Mouse (Mus musculus) limb, embryonic 11.5 days (tissue): ENCODE data around the gene Prrxl1. TPM values are rescaled to one million over a fixed set of nuclear protein-coding genes. Genes with fewer than 3 reads are reported as not detected.

ENCODE experiments used
- ATAC-seq: fragments of 200-750 bp; cut with Nextera tagmentation; 2 replicates; pipeline ENCODE4 v1.8.0; 2017; ENCODE audit warnings: low read depth; ENCODE audit not compliant: insufficient number of reproducible peaks, low FRiP score, low TSS enrichment
- DNase-seq: peaks from one replicate; pipeline ENCODE4 v3.0.0-alpha.2; 2015; ENCODE audit warnings: low spot score
- H3K27ac ChIP-seq: fragments of 300-500 bp; sonication (generic); replicated peaks from 2 replicates; pipeline ENCODE4 v1.5.1; 2014; ENCODE audit warnings: low read depth, mild to moderate bottlenecking, low read length
- H3K27me3 ChIP-seq: fragments of 300-500 bp; sonication (generic); 2 replicates; pipeline ENCODE4 v1.6.1; 2014; ENCODE audit warnings: mild to moderate bottlenecking, low read length, mixed read lengths; ENCODE audit not compliant: control insufficient read depth, insufficient read depth
- H3K36me3 ChIP-seq: fragments of 300-500 bp; sonication (generic); 2 replicates; pipeline ENCODE4 v1.6.1; 2014; ENCODE audit warnings: mild to moderate bottlenecking, low read length, moderate library complexity, mixed read lengths; ENCODE audit not compliant: control insufficient read depth, insufficient read depth
- H3K4me1 ChIP-seq: fragments of 300-500 bp; sonication (generic); 2 replicates; pipeline ENCODE4 v1.6.1; 2014; ENCODE audit warnings: low read length, mixed read lengths; ENCODE audit not compliant: control insufficient read depth, insufficient read depth
- H3K4me2 ChIP-seq: fragments of 300-500 bp; sonication (generic); 2 replicates; pipeline ENCODE4 v1.6.1; 2014; ENCODE audit warnings: low read depth, mild to moderate bottlenecking, moderate library complexity; ENCODE audit not compliant: severe bottlenecking
- H3K4me3 ChIP-seq: fragments of 300-500 bp; sonication (generic); 2 replicates; pipeline ENCODE4 v1.5.1; 2014; ENCODE audit warnings: low read depth, low read length
- H3K9ac ChIP-seq: fragments of 300-500 bp; sonication (generic); 2 replicates; pipeline ENCODE4 v1.6.1; 2014; ENCODE audit warnings: mild to moderate bottlenecking, low read length
- H3K9me3 ChIP-seq: fragments of 300-500 bp; sonication (generic); 2 replicates; pipeline ENCODE4 v1.6.1; 2016; ENCODE audit warnings: low read length; ENCODE audit not compliant: control insufficient read depth
- WGBS: fragments of 180-500 bp; shearing (Covaris S2); extraction: QIAGEN DNeasy Blood & Tissue Kit; methylation state at CpG from one replicate; pipeline ENCODE4 v1.1.7; 2014; 5-methylcytosine and 5-hydroxymethylcytosine counted together
- polyA plus RNA-seq: library from polyadenylated mRNA; unstranded; fragments of >200 nt; fragmentation: Nextera tagmentation; extraction: Ambion mirVana; gene quantifications from 2 replicates; pipeline ENCODE4 v1.2.1, GENCODE M21; 2014

Gene Prrxl1
- polyA plus RNA-seq = 0.16 TPM in 1 of 2 replicates, not detected in the other

GRCm38 (mm10) chr14:32599290-32600041 lies at the start of gene Prrxl1:
TSS of gene Prrxl1 (plus strand) at chr14:32599407.
- H3K27ac ChIP-seq = no peak within 1 kb of the TSS
- no peaks in the 10 kb centered on the region for H3K9me3 ChIP-seq
- DNase-seq = peak; percentile 37
- ATAC-seq = no peak
- peaks cover 77% of the 10 kb centered on the region for H3K27me3 ChIP-seq
- H3K4me2 ChIP-seq = peak within 1 kb of the TSS; percentile 29
- WGBS = under 1% methylated on average over 53 of the region's 53 CpGs
- H3K9ac ChIP-seq = no peak within 1 kb of the TSS
- peak within 1 kb of the TSS; percentile 7; the same call in 1 of the 2 replicates for H3K4me3 ChIP-seq
- H3K4me1 ChIP-seq = peaks cover 3% of the 10 kb centered on the region; the same call in 1 of the 2 replicates
- no peaks in the 10 kb centered on the region for H3K36me3 ChIP-seq

- H3K4me3 ChIP-seq = no peak overlapping the region
- H3K9me3 ChIP-seq = no peaks in the 10 kb centered on the region
- WGBS = 82% methylated on average over 5 of the region's 5 CpGs
- ATAC-seq (no peak), DNase-seq (no peak)
- no peaks in the 10 kb centered on the region for H3K27me3 ChIP-seq
- H3K4me2 ChIP-seq = no peak overlapping the region
- H3K27ac ChIP-seq = no peak overlapping the region
- H3K36me3 ChIP-seq = no peaks in the 10 kb centered on the region
- peaks cover 7% of the 10 kb centered on the region for H3K4me1 ChIP-seq
- no peak overlapping the region for H3K9ac ChIP-seq
Measured at GRCm38 (mm10) chr14:32551854-32552253, 47.4 kb upstream of the Prrxl1 start.

GRCm38 (mm10) chr14:32553198-32553903 lies 45.9 kb upstream of the Prrxl1 start:
- DNase-seq (no peak), ATAC-seq (no peak)
- Histone ChIP-seq H3K4me1 (peaks cover 7% of the 10 kb centered on the region), H3K36me3 (no peaks in the 10 kb centered on the region), H3K4me2 (no peak overlapping the region), H3K27ac (no peak overlapping the region), H3K27me3 (no peaks in the 10 kb centered on the region), H3K4me3 (no peak overlapping the region), H3K9me3 (no peaks in the 10 kb centered on the region), H3K9ac (no peak overlapping the region)
- WGBS = 78% methylated on average over 10 of the region's 10 CpGs

GRCm38 (mm10) chr14:32554860-32555526 lies 44.2 kb upstream of the Prrxl1 start:
- Histone ChIP-seq H3K4me3 (no peak overlapping the region), H3K4me2 (no peak overlapping the region), H3K9me3 (no peaks in the 10 kb centered on the region), H3K9ac (no peak overlapping the region), H3K27me3 (no peaks in the 10 kb centered on the region), H3K27ac (no peak overlapping the region), H3K4me1 (peaks cover 7% of the 10 kb centered on the region), H3K36me3 (peaks cover under 1% of the 10 kb centered on the region; the same call in 1 of the 2 replicates)
- peak; percentile 46 for DNase-seq
- no peak for ATAC-seq
- WGBS = 23% methylated on average over 8 of the region's 8 CpGs

- H3K36me3 ChIP-seq = peaks cover 12% of the 10 kb centered on the region; the same call in 1 of the 2 replicates
Measured at GRCm38 (mm10) chr14:32561428-32561827, 37.8 kb upstream of the Prrxl1 start.

GRCm38 (mm10) chr14:32563661-32564060 lies 35.5 kb upstream of the Prrxl1 start:
- Histone ChIP-seq H3K36me3 (peaks cover 18% of the 10 kb centered on the region; the same call in 1 of the 2 replicates), H3K9me3 (no peaks in the 10 kb centered on the region), H3K4me3 (no peak overlapping the region), H3K9ac (no peak overlapping the region), H3K4me2 (no peak overlapping the region), H3K27ac (no peak overlapping the region), H3K4me1 (no peaks in the 10 kb centered on the region), H3K27me3 (no peaks in the 10 kb centered on the region)
- 94% methylated on average over 6 of the region's 6 CpGs for WGBS
- ATAC-seq = no peak
- no peak for DNase-seq

More at GRCm38 (mm10) chr14:32561428-32561827, 37.8 kb upstream of the Prrxl1 start:
- DNase-seq (no peak), ATAC-seq (no peak)
- H3K9ac ChIP-seq = no peak overlapping the region
- no peak overlapping the region for H3K27ac ChIP-seq
- H3K27me3 ChIP-seq = no peaks in the 10 kb centered on the region
- no peaks in the 10 kb centered on the region for H3K4me1 ChIP-seq
- H3K4me3 ChIP-seq = no peak overlapping the region
- WGBS = 90% methylated on average over 3 of the region's 3 CpGs
- no peak overlapping the region for H3K4me2 ChIP-seq
- H3K9me3 ChIP-seq = no peaks in the 10 kb centered on the region

GRCm38 (mm10) chr14:32572519-32572918 lies 26.7 kb upstream of the Prrxl1 start:
- no peak for ATAC-seq
- Histone ChIP-seq H3K4me2 (no peak overlapping the region), H3K9me3 (no peaks in the 10 kb centered on the region), H3K36me3 (peaks cover 16% of the 10 kb centered on the region; the same call in 1 of the 2 replicates), H3K4me3 (no peak overlapping the region), H3K27me3 (no peaks in the 10 kb centered on the region), H3K4me1 (no peaks in the 10 kb centered on the region), H3K9ac (no peak overlapping the region), H3K27ac (no peak overlapping the region)
- DNase-seq = no peak
- 63% methylated on average over 8 of the region's 8 CpGs for WGBS

GRCm38 (mm10) chr14:32578420-32578819 lies 20.8 kb upstream of the Prrxl1 start:
- H3K36me3 ChIP-seq = peaks cover 9% of the 10 kb centered on the region; the same call in 1 of the 2 replicates

More at GRCm38 (mm10) chr14:32578420-32578819, 20.8 kb upstream of the Prrxl1 start:
- no peak overlapping the region for H3K4me2 ChIP-seq
- no peaks in the 10 kb centered on the region for H3K27me3 ChIP-seq
- H3K4me1 ChIP-seq = no peaks in the 10 kb centered on the region
- H3K9ac ChIP-seq = no peak overlapping the region
- H3K9me3 ChIP-seq = no peaks in the 10 kb centered on the region
- H3K4me3 ChIP-seq = no peak overlapping the region
- DNase-seq = no peak
- WGBS = 89% methylated on average over 2 of the region's 2 CpGs
- ATAC-seq = no peak
- no peak overlapping the region for H3K27ac ChIP-seq
